Mouse (Mus musculus) lung, adult 2 months (tissue): ENCODE results near the gene Rnft2. TPM values are rescaled to one million over a fixed set of nuclear protein-coding genes. Genes with fewer than 3 reads are reported as not detected.

Experiments used
- DNase-seq: peaks from one replicate; pipeline ENCODE4 v3.0.0; 2022
- H3K4me1 ChIP-seq: fragments of 200-500 bp; 2 replicates; pipeline ENCODE4 v1.6.1; 2011; ENCODE audit warnings: low read length; ENCODE audit not compliant: control insufficient read depth, insufficient read depth
- H3K4me3 ChIP-seq: fragments of 200-500 bp; replicated peaks from 2 replicates; pipeline ENCODE3; 2011; ENCODE audit warnings: low read depth, mild to moderate bottlenecking, control low read depth, low read length; ENCODE audit errors: extremely low read depth
- CTCF ChIP-seq: fragments of 200-500 bp; IDR thresholded peaks from 2 replicates; pipeline ENCODE4 v1.5.1; 2011; ENCODE audit warnings: mild to moderate bottlenecking, low read length, control low read depth; ENCODE audit not compliant: insufficient read depth
- POLR2A ChIP-seq: fragments of 200-500 bp; IDR thresholded peaks from 2 replicates; pipeline ENCODE4 v1.6.1; 2011; ENCODE audit warnings: low read depth, mild to moderate bottlenecking, control low read depth, low read length, borderline replicate concordance; ENCODE audit errors: extremely low read depth
- WGBS: fragments of 180-500 bp; shearing (Covaris S2); methylation state at CpG from one replicate; pipeline ENCODE4 v1.1.7; 2018; 5-methylcytosine and 5-hydroxymethylcytosine counted together
- polyA plus RNA-seq: library from polyadenylated mRNA; depleted of rRNA; stranded (reverse); fragments of >200 nt; gene quantifications from 2 replicates; pipeline ENCODE4 v1.2.3, GENCODE M21; 2012; rRNA removed

The Rnft2 gene
- 2.5 and 3.3 TPM in 2 replicates for polyA plus RNA-seq

GRCm38 (mm10) chr5:118244606-118245443 is at the start of gene Rnft2, which contains the start of gene 2410131K14Rik:
Gene Rnft2, minus strand, starts transcription at chr5:118245116.
Gene 2410131K14Rik, plus strand, starts transcription at chr5:118245227.
- under 1% methylated on average over 68 of the region's 68 CpGs for WGBS
- Histone ChIP-seq H3K4me3 (peak within 1 kb of the TSS; percentile 69), H3K4me1 (peaks cover 2% of the 10 kb centered on the region; the same call in 1 of the 2 replicates)
- DNase-seq: peak; percentile 99
- TF ChIP-seq POLR2A (peak; percentile 79; the same call in 1 of the 2 replicates), CTCF (no peak)

- WGBS: 8% methylated on average over 23 of the region's 23 CpGs
- TF ChIP-seq CTCF: no peak
- TF ChIP-seq POLR2A: peak; percentile 48; the same call in 1 of the 2 replicates
- DNase-seq: peak; percentile 81
- Histone ChIP-seq H3K4me3 (peak overlapping the region; percentile 40), H3K4me1 (peaks cover 9% of the 10 kb centered on the region; the same call in 1 of the 2 replicates)
Observed at GRCm38 (mm10) chr5:118294086-118294864, 49.4 kb upstream of the Rnft2 start.

- DNase-seq: no peak
- WGBS: 59% methylated on average over 4 of the region's 4 CpGs
- TF ChIP-seq CTCF (no peak), POLR2A (no peak)
Observed at GRCm38 (mm10) chr5:118292476-118292875, 47.6 kb upstream of the Rnft2 start.

GRCm38 (mm10) chr5:118291453-118291852 is 46.5 kb upstream of the Rnft2 start:
- Histone ChIP-seq H3K4me3 (no peak overlapping the region), H3K4me1 (peaks cover 9% of the 10 kb centered on the region; the same call in 1 of the 2 replicates)
- 90% methylated on average over 4 of the region's 4 CpGs for WGBS
- DNase-seq: no peak
- TF ChIP-seq POLR2A: no peak
- TF ChIP-seq CTCF: no peak

More at GRCm38 (mm10) chr5:118292476-118292875, 47.6 kb upstream of the Rnft2 start:
- Histone ChIP-seq H3K4me3 (no peak overlapping the region), H3K4me1 (peaks cover 9% of the 10 kb centered on the region; the same call in 1 of the 2 replicates)

- no peak for DNase-seq
- H3K4me1 ChIP-seq: 0 out of 2 replicates have a peak, but pooled peaks cover 2% of the 10 kb centered on the region
- WGBS: 80% methylated on average over 18 of the region's 18 CpGs
- TF ChIP-seq POLR2A: no peak
- TF ChIP-seq CTCF: no peak
- H3K4me3 ChIP-seq: no peak overlapping the region
Observed at GRCm38 (mm10) chr5:118277741-118278495, 33.0 kb upstream of the Rnft2 start.

- TF ChIP-seq CTCF: no peak
- TF ChIP-seq POLR2A: no peak
- DNase-seq: no peak
- H3K4me1 ChIP-seq: 0 out of 2 replicates have a peak, but pooled peaks cover 2% of the 10 kb centered on the region
- WGBS: 52% methylated on average over 8 of the region's 8 CpGs
- no peak overlapping the region for H3K4me3 ChIP-seq
Observed at GRCm38 (mm10) chr5:118276711-118277110, 31.8 kb upstream of the Rnft2 start.

- no peak for TF ChIP-seq POLR2A
- TF ChIP-seq CTCF: no peak
- no peak for DNase-seq
- Histone ChIP-seq H3K4me1 (0 out of 2 replicates have a peak, but pooled peaks cover 2% of the 10 kb centered on the region), H3K4me3 (no peak overlapping the region)
- WGBS: 59% methylated on average over 7 of the region's 7 CpGs
Observed at GRCm38 (mm10) chr5:118276281-118276680, 31.4 kb upstream of the Rnft2 start.

- no peak overlapping the region for H3K4me3 ChIP-seq
- H3K4me1 ChIP-seq: 0 out of 2 replicates have a peak, but pooled peaks cover 2% of the 10 kb centered on the region
- no peak for DNase-seq
- WGBS: 38% methylated on average over 9 of the region's 9 CpGs
- TF ChIP-seq POLR2A (no peak), CTCF (no peak)
Observed at GRCm38 (mm10) chr5:118274546-118274945, 29.6 kb upstream of the Rnft2 start.

GRCm38 (mm10) chr5:118273446-118273845 is 28.5 kb upstream of the Rnft2 start:
- TF ChIP-seq POLR2A (0 out of 2 replicates have a peak, but pooled peaks have one; percentile 25), CTCF (no peak)
- Histone ChIP-seq H3K4me1 (0 out of 2 replicates have a peak, but pooled peaks cover 2% of the 10 kb centered on the region), H3K4me3 (no peak overlapping the region)
- DNase-seq: no peak
- WGBS: 49% methylated on average over 7 of the region's 7 CpGs
